Comparison of ENCODE assay signal across 8 mouse cellular contexts in genomic region chr6:28260425-28261191, GRCm38 (mm10).
DNase-seq lines count a peak whose midpoint lies in the region; ATAC-seq and TF ChIP-seq lines count a peak whose summit lies in the region.

No protein-coding gene starts in this region.

- POLR2A ChIA-PET in Patski (lab: Charles Lee): interaction anchor here (0.6 kb wide), 1 partner anchor 11 kb away, joined by 3 read pairs; no protein-coding TSS in a partner anchor

- CTCF ChIA-PET in Patski (lab: Charles Lee): interaction anchor here (0.8 to 1.5 kb wide), 2 partner anchors 10 to 39 kb away, joined by 3 read pairs; no protein-coding TSS in a partner anchor

- no peaks in the 10 kb centered on the region for H3K9me3 ChIP-seq in kidney, embryonic 14.5 days (ENCODE audit: control insufficient read depth, low read length)
- H3K9me3 ChIP-seq in lung, embryonic 14.5 days (ENCODE audit: low read depth, low read length): no peaks in the 10 kb centered on the region

- H3K4me3 ChIP-seq in kidney, embryonic 14.5 days (ENCODE audit: low read length): peak overlapping the region; percentile 84
- peak overlapping the region; percentile 81 for H3K4me3 ChIP-seq in lung, embryonic 14.5 days (ENCODE audit: low read depth, low read length)
- peak overlapping the region; percentile 85 for H3K4me3 ChIP-seq in olfactory bulb, adult 2 months (ENCODE audit: insufficient read depth, low read depth, low read length)

- TF ChIP-seq CTCF in Patski (IDR thresholded peaks at IDR 0.05): no peak
- no peak for TF ChIP-seq CTCF in lung, embryonic 14.5 days (IDR thresholded peaks at IDR 0.05; ENCODE audit: low read depth)
- TF ChIP-seq CTCF in olfactory bulb, adult 2 months (IDR thresholded peaks at IDR 0.05; ENCODE audit: insufficient read depth, low read depth, low read length): no peak

- H3K27ac ChIP-seq in kidney, embryonic 14.5 days (ENCODE audit: low read depth, low read length): no peak overlapping the region; the same call in 1 of the 2 replicates
- H3K27ac ChIP-seq in lung, embryonic 14.5 days (ENCODE audit: low read depth): peak overlapping the region; percentile 84; the same call in 1 of the 2 replicates
- H3K27ac ChIP-seq in olfactory bulb, adult 2 months (ENCODE audit: insufficient read depth, low read depth, low read length): no peak overlapping the region

- peak overlapping the region; percentile 79 for H3K9ac ChIP-seq in kidney, embryonic 14.5 days (ENCODE audit: low read depth, low read length)
- peak overlapping the region; percentile 71 for H3K9ac ChIP-seq in lung, embryonic 14.5 days

- in situ Hi-C loops in Patski (cut with MboI; ENCODE audit: low pct_unique_long_range_greater_than_20kb): loop anchor here (5.0 kb wide), 1 partner anchor 157 kb away; no protein-coding TSS in a partner anchor

- peak; percentile 37 for ATAC-seq in Patski
- ATAC-seq in granulocyte monocyte progenitor cell, adult 5-6 weeks (replicated peaks; ENCODE audit: poor library complexity, severe bottlenecking): peak; percentile 55
- no peak for ATAC-seq in kidney, embryonic 14.5 days (ENCODE audit: low FRiP score, low TSS enrichment)
- peak; percentile 39 for ATAC-seq in lung, embryonic 14.5 days (ENCODE audit: insufficient read depth)

- peak overlapping the region; percentile 86 for H3K4me2 ChIP-seq in kidney, embryonic 14.5 days (replicated peaks; ENCODE audit: low read depth, low read length)
- H3K4me2 ChIP-seq in lung, embryonic 14.5 days: peak overlapping the region; percentile 86

- WGBS in kidney, embryonic 14.5 days: 1% methylated on average over 50 of the region's 64 CpGs
- 2% methylated on average over 54 of the region's 64 CpGs for WGBS in lung, embryonic 14.5 days
- 2% methylated on average over 63 of the region's 64 CpGs for WGBS in olfactory bulb, adult 2 months

- no peaks in the 10 kb centered on the region for H3K27me3 ChIP-seq in Patski
- H3K27me3 ChIP-seq in kidney, embryonic 14.5 days (ENCODE audit: control insufficient read depth, insufficient read depth, low read length): no peaks in the 10 kb centered on the region
- no peaks in the 10 kb centered on the region for H3K27me3 ChIP-seq in lung, embryonic 14.5 days (ENCODE audit: insufficient read depth, low read length)

- H3K4me1 ChIP-seq in kidney, embryonic 14.5 days (ENCODE audit: control insufficient read depth, insufficient read depth, low read length): no peaks in the 10 kb centered on the region
- H3K4me1 ChIP-seq in lung, embryonic 14.5 days (ENCODE audit: insufficient read depth): peaks cover 3% of the 10 kb centered on the region; the same call in 1 of the 2 replicates
- peaks cover 6% of the 10 kb centered on the region for H3K4me1 ChIP-seq in olfactory bulb, adult 2 months (ENCODE audit: control insufficient read depth, insufficient read depth, low read length)

- H3K36me3 ChIP-seq in kidney, embryonic 14.5 days (ENCODE audit: control insufficient read depth, insufficient read depth, low read length): peaks cover 16% of the 10 kb centered on the region; the same call in 1 of the 2 replicates
- H3K36me3 ChIP-seq in lung, embryonic 14.5 days (ENCODE audit: insufficient read depth): peaks cover 23% of the 10 kb centered on the region

- peak; percentile 32 for DNase-seq in 416B (ENCODE audit: low read depth)
- DNase-seq in Patski (ENCODE audit: low read depth, low spot score): no peak
- DNase-seq in cerebellum, postnatal 25 days: peak; percentile 64 to 70
- peak; percentile 63 for DNase-seq in lung, embryonic 14.5 days
- peak; percentile 31 for DNase-seq in thymus, postnatal 25 days

- no peak for TF ChIP-seq POLR2A in olfactory bulb, adult 2 months (IDR thresholded peaks at IDR 0.05; ENCODE audit: insufficient read depth, low read depth, low read length)
